Mouse (Mus musculus): Measurements from ENCODE around the gene Cldn1.

The Cldn1 gene

DNA sequence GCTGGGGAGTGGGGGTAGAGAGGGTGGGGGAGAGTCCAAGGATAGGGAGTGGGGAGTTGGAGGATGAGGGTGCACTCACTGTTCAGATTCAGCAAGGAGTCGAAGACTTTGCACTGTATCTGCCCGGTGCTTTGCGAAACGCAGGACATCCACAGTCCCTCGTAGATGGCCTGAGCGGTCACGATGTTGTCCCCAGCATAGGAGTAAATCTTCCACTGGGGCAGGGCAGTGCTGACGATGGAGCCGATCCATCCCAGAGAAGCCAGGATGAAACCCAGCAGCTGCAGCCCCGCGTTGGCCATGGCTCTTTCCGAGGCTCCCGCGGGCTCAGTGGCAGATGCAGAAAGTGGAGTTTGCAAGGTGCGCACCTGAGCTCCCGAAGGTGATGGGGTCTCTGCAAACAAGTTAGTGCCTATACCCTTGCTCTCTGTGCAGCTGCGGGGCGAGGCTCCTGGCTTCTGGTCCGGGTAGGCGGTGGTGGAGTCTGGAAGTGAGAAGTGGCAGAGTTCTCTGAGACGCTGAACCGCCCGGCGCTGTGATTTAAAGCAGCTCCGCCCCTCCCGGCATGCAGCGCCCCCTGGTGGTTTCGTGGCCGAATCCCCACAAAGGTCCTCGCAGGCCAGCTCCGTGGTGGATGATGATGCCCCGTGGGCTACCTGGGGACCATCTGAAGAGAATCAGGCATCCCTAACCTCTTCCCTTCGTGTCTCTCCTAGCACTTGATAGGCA, at the start of gene Cldn1:
Gene Cldn1 (minus strand): TSS at position 517 of the 729 bp plus-strand sequence.
- peak in 1 of 2 experiments; percentile 1 for DNase-seq (ENCODE audit: low read depth in 2 of 2, low spot score in 2 of 2)

DNA sequence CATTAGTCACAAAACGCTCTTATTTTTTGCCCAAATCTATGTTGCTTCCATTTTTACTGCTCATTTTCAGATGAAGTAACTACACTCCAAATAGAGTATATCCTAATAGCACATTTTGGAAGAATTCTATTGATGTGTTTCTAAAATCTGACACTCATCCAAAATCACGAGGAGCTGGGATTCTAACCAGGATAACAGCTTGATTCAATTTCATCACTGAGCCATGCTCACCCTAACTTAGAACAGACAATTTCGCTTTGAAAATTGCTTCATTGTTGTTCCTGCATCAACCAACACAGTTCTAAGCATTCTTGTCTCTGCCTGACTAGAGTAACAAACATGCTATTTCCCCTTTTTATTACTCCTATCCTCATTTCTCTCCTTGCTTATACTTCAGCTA, 47.0 kb upstream of the Cldn1 start:
- DNase-seq (ENCODE audit: low read depth in 2 of 2, low spot score in 2 of 2): no peak

DNA sequence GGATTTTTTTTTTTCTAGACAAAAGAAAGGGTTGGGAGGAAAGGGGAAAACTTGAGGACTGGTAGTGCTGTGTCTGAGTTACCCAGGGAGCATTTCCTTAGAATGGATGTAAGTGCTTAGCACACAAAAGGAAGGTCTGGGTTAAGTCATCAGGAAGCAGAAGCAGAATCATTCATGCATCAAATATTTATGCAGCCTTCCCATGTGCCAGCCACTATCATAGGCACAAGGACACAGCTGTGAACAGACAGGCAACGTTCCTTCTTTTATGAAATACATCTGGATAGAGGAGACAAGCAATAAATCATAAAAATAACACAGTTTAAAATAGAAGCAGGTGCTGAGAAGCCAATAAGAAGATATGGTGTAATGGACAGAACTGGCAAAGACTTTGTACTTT, 32.4 kb upstream of the Cldn1 start:
- DNase-seq (ENCODE audit: low read depth in 2 of 2, low spot score in 2 of 2): no peak

DNA sequence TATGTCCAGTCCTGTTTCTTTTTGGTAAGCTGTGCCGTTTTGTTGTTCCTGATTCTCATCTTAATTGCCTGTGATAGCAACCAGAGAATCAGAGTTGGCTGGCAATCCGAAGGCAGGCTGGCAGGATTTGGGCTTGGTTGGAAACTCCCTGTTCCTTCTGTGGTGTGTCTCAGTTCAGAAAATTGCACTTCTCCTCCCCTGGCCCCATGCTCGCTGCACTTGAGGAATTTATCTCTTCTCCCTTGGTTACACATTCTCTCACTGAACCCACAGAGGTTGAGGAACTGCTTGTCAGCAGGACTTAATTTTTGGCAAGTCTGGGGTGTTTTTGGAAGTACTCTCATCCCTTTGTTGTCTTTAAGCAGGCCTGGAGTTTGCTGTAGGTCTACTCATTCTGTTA, 29.3 kb upstream of the Cldn1 start:
- no peak for DNase-seq (ENCODE audit: low read depth in 2 of 2, low spot score in 2 of 2)

DNA sequence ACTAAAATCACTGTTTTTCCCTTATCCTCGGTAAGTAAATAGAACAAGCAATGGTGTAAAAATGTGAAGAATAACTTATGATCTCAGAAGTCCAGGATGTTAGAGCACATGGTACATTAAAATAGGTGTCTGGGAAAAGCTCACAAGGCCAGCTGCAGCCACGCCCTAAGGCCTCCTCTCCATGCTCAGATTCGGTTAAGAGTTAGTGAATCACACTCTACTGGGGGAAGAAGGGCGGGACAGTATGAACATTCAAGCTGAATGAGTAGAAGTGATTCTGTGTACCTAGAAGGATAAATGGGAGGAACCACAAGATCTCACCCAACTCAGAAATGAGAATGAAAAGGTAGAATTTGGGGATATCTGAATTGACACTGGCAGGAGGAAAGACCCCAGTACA, 28.9 kb upstream of the Cldn1 start:
- no peak for DNase-seq (ENCODE audit: low read depth in 2 of 2, low spot score in 2 of 2)

DNA sequence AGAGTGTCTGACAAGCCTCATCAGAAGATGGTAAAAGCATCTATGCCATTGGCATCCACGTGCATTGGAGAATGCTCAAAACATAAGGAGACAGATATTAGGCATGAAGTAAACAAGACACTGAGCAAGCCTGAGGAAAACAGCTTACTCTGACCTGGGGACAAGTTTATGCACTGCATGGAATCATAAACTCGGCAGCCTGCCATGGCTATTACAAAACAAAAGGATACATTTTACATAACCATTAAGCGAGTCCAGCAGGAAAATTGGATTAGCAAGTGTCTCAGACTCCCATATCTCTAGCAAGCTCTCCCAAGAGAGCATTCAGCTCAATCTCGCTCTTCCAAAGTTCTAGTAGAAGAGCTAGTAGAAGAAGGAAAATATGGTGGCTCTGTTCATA, 19.3 kb upstream of the Cldn1 start:
- DNase-seq (ENCODE audit: low read depth in 2 of 2, low spot score in 2 of 2): no peak

DNA sequence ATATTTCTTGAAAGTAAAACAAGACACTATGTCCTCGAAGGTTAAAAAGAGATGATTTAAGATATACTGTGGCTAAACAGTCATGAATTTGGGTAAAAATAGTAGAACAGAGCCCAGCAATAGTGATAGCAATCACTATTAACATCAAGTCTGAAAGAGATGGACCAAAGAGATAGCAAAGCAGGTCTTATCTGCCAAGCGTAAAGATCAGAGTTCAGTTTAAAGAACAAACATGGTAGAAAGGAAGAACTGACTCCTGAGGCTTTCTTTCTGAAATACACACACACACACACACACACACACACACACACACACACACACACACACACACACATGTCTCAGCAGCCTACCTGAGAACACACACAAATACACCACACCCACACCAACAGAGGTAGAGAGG, 14.5 kb upstream of the Cldn1 start:
- DNase-seq (ENCODE audit: low read depth in 2 of 2, low spot score in 2 of 2): no peak

DNA sequence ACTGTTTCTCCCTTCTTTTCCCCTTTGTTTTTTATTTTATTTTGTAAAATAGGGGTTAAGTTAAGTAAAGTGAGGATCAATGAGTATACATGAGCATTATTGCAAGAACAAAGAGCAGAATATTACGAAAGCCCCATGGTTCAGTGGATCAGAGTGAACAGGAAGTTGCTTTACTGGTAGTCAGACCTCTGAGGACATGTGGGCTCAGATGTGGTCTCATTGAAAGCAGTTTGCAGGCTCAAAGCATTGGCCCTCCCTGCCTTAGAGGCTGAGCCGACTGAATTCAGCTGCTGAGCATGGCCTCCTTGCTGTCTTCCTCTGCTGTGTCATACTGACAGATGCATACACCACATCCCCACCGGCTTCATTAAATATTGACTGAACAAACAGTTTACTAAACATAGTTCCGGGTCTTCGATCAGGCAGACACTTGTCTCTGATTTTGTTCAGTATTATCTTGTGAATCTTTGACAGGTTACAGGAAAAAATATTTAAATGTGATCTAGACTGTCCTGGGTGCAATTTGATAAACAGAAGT, 12.5 kb upstream of the Cldn1 start:
- no peak for DNase-seq (ENCODE audit: low read depth in 2 of 2, low spot score in 2 of 2)

DNA sequence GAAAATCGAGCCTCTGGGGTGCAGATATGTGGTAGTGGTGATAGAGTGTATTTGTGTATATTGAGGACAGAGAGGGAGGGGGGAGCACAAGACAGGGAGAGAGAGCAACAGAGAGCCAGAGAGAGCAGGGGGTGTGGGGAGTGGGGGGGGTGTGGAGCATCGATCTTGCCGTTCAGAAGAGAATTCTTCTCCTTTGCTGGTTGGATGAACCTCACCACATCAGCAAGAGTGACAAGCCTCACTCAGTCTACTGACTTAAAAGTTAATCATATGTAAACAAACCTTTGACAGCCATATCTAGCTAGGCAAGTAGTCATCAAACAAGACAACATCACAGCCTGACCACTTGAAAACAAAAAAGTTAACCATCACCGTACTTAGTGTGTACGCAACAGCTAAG, 5.5 kb upstream of the Cldn1 start:
- no peak for DNase-seq (ENCODE audit: low read depth in 2 of 2, low spot score in 2 of 2)

DNA sequence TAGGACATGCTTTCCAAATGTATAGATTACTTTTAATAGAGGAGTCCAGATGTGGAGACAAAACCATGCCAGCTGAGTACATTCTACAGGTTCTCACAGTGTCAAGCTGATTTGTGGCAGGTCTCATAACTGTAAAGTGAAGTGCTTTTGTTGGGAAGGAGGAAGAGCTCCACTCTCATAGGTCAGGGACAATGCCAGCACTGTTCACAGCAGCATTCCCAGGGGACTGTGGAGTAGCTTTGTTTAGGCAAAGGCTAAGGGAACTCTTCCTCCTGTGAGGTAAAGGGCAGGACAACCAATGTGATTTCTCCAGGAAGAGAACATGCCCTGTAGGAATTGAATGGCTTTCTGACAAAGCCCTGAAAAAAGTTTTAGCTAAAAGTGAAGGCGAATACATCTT, 1.5 kb downstream of the Cldn1 start:
- DNase-seq (ENCODE audit: low read depth in 2 of 2, low spot score in 2 of 2): no peak

DNA sequence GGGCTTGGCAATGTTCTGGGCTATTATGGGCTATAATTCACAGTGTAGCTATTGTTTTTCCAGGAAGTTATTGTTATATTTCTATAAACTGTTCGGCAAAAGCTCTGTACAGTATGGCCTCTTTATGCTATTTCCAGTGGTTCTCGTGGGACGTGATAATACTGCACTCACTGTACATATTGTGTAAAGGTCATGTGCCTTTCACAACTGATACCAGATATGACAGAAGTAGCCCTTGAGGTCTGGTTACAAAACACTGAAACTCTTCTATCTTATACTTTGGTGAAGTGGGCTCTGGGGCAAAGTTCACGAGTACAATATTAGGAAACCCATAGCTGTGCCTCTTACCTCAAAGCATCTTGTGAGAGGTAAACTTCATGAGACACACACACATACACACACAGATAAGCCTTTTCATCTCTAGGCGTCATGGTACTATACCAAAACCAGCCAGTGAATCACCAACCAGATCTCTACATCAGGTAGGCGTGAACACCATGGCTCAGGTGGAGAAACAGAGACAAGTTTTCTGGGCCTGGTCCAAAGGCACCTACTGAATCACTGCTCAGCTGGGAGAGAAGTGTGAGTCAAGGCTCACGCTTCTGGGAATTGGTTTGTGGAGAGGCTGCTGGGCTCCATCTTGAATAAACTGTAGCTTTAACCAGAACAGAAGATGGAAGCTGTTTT, 2.5 kb downstream of the Cldn1 start:
- DNase-seq (ENCODE audit: low read depth in 2 of 2, low spot score in 2 of 2): no peak

DNA sequence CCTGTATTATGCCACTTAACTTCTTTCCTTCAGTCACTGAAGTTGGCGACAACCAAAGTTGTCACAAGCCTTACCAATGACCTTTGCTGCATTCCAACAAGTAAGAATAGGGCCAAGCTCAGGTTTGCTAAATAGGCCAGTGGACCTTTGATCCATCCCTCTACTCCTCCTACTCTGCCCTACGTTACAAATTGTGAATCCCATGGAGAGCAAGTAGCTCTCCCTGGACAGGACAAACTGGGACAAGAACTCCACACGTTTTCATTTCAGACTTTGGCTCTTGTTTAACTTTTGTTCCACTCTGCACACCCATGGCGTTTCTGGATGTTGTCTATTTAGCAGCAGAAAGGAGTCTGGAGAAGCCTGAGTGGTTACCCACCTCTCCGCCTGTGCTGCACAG, 3.5 kb downstream of the Cldn1 start:
- DNase-seq (ENCODE audit: low read depth in 2 of 2, low spot score in 2 of 2): no peak

DNA sequence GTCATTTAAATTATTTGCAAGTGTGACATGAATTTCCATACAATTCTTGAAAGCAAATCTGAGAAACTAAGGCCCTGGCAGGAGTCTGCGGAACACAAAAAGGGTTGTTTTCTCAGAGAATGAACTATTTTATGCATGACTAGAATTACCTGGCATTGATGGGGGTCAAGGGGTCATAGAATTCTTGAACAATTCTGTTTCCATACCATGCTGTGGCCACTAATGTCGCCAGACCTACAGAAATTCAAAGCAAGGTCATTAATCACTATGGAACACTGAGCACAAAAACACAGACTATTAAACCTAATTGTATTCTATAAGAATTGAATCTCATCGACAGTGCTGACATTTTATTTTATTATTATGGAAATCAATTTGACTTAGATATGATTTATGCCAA, 10.9 kb downstream of the Cldn1 start:
- DNase-seq (ENCODE audit: low read depth in 2 of 2, low spot score in 2 of 2): no peak

DNA sequence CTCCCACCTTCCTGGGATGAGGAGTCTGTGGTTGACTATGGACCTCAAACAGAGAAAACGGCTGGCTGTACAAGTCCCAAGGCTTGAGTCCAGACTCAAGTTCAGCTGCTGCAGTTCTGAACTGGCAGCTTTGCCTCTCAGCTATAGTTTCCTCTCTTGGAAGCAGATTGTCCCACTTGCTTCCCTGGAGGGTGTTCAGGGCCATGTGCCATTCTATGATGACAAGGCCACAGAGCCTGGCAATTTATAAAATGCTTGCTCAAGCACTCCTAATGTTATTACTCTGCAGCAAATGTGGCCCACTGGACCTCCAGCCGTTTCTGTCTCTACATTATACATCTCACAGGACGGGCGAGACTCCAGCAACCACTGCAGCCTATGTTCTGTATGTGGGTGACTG, 12.0 kb downstream of the Cldn1 start:
- no peak for DNase-seq (ENCODE audit: low read depth in 2 of 2, low spot score in 2 of 2)

DNA sequence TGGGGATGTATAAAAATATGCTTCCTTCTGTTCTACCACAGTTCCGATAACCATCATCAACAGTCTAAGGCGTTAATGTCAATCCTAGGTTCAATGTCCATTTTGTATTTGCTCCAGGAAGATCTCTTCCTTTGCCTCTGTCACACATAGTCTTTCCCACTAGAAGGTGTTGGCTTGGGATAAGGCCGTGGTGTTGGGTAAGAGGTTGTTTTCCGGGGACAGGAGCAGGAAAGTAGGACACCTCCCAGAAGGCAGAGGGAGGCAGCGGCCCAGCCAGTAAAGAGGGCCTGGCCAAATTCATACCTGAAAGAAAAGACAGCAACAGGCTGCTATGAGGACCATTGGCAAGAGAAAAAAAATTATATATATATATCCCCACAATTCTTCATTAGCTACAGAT, 12.7 kb downstream of the Cldn1 start:
- no peak for DNase-seq (ENCODE audit: low read depth in 2 of 2, low spot score in 2 of 2)

DNA sequence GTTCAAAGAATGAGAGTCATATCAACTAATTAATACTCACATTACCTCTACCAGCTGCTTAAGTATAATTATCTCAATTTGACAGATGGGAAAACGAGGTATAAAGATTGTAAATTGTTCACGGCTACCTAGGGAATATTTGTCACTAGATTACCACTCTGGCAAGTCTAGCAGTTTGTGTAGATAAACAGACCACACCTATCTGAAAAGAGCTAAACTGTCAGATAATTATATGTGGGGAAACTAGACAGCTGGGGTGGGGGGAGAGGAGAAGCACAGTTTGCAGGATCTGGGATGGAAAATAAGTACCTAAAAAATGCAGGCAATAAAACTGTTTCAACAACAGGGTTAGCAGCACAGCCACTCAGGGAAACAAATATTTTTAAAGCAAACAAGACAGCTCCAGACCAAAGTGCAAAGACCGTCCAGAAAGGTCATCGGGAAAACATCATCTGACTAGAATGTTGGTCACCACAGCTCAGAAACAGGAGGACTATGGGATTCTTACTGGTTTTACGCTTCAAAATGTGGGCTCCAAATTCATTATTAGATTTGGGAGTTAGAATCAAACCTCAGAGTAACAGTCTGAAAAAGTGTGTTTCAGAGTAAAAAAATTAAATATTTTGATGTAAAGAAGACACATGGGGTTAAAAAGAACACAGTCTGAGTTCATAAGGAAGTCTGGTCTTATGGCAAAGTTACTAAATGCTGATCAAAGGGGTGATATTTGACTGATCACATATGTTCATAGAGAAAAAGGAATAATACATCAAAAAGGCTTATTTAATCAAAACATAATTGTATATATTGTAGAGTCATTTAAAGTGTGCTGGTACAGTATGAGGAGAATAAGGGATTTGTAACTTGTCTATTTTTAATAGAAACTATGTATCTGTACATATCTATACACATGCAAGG, 13.5 kb downstream of the Cldn1 start:
- DNase-seq (ENCODE audit: low read depth in 2 of 2, low spot score in 2 of 2): no peak

DNA sequence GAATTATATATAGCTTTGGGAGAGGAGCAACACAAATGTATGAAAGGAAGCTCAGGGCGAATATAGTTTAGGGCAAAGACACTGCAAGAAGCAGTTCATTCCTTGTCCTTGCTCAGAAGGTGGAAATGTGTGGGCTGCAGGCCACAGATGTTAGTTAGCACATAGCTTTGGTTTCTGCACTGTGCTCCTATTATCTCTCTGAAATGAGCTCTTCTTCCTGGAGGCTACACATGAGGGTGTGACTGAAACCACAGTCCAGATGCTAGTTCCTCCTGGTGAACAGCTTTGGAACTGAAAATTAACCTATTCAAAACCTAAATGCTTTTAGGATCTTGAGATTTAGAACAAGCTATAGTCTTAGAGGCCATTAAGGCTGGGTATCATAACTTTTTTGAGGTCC, 16.1 kb downstream of the Cldn1 start:
- no peak for DNase-seq (ENCODE audit: low read depth in 2 of 2, low spot score in 2 of 2)

DNA sequence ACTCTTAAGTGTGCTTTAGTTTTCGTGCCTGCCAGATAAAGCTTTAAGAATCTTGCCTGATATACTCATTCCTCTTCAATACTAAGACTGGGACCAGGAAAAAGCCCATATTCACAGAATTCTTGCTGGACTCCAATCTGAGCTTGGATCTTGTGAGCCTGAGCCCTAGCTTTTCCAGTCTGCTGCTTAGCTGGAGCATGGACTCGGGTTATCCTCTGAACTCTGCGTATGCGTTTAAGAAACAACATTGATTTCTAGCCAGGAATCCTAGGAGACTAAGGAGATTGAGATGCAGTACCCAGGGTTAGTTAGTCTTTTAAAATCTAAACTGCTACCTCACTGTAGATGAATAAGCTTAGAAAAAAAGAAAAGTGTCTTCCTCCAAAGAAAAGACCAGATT, 20.9 kb downstream of the Cldn1 start:
- DNase-seq (ENCODE audit: low read depth in 2 of 2, low spot score in 2 of 2): no peak

DNA sequence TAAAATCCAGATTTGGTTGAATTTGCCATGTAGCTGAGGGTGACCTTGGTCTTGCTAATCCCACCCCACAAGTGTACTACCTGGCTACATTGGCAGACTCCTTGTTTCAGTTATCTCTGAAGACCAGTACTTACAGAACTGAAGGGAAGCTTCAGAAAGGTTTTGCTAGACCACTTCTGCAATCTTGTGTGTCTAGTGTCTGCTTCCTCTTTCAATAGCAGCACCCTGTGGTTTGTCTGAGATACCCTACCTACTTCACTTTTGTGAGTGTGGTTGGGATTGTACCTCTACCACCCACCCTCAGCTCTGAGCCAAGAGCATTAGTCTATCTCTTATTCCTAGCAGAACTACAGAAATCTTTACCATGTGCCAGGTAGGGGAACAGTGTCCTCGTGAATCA, 22.8 kb downstream of the Cldn1 start:
- no peak for DNase-seq (ENCODE audit: low read depth in 2 of 2, low spot score in 2 of 2)

DNA sequence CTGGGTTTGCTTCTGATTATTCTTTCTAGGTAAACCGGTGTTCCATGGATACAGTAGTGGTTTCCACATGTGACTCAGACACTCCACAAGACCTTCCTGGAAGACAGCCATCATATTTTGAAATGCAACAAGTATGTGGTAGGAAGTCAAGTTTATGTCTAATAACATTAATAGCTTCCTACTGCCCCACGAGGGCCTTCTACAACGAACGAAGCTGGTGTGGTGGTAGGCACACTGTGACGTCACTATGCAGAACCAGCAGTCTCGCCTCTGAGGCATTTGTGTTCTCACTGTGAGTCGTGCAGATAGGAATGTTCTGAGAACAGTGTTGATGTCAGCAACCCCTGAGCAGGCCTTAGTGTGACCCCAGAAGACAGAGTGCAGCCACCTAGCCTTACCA, 55.4 kb downstream of the Cldn1 start:
- DNase-seq (ENCODE audit: low read depth in 2 of 2, low spot score in 2 of 2): no peak

DNA sequence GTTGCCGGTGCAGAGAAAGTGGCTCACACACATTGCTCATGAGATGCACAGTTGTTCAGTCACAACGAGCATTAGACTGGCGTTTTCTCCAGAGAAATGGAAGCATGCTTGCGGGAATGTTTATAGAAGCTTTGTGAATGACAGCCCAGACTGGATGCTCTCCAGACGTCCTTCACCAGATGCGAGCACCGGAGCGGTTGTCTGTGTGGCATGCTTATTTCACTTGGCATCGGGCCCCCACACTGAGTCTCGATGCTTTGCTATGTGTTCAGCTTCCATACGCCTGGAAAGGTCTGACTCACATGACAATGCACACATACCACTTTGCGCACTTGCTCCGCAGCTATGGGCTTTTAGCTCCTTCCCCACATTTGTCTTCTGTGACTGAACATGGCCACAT, 56.8 kb downstream of the Cldn1 start:
- DNase-seq (ENCODE audit: low read depth in 2 of 2, low spot score in 2 of 2): no peak

DNA sequence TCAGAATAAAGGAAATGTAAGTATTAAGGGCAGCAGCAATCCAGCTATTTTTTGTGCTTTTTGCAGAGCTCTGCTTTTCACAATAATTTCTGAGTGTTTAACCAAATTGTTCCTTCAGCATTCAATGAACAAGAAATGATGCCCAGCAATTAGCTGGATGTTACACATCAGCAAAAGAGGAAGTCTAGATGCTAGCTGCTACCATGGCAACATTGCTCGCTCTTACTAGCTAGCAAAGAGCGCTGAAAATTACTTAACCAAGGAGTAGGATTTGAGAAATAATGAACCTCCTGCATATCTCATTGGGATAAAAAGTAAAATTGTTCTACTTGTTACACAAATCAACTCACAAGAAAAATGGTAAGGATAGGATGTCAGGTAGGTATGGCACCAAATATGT, 62.2 kb downstream of the Cldn1 start:
- no peak for DNase-seq (ENCODE audit: low read depth in 2 of 2, low spot score in 2 of 2)

All from CD8-positive naive resting alpha-beta T cell, adult 2 months (primary cell).